Mouse (Mus musculus): ENCODE data around the gene Efcab6. TPM values are rescaled to one million over a fixed set of nuclear protein-coding genes. Genes with fewer than 3 reads are reported as not detected.

Efcab6 gene
- polyA plus RNA-seq, 1 experiment from 2014 or later: not detected

DNA sequence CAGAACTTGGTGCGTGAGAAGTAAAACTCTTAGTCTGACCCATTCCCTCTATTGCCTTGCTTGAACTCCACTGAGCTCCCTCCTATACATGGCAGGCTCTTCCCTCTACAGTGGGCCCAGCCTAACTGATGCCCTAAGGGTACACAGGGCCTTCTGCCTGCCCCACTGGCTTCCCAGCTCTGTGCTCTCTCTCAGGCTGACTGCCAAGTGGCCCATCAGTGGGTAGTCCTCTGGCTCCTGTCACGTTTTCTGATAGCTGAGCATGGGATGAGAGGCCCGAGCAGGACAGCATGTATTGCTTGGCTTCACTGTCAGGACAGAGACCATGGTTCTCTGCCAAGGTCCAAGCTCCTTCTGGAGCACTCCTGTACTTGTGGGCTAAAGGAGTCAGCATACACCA lies 106.8 kb downstream of the Efcab6 start:
- Histone ChIP-seq H3K4me2 (replicated peaks) (no peak overlapping the region), H3K36me3 (no peaks in the 10 kb centered on the region), H3K27ac (replicated peaks) (no peak overlapping the region), H3K9ac (replicated peaks) (no peak overlapping the region), H3K27me3 (no peaks in the 10 kb centered on the region; the same call in 1 of the 2 replicates), H3K9me3 (no peaks in the 10 kb centered on the region), H3K4me3 (no peak overlapping the region), H3K4me1 (no peaks in the 10 kb centered on the region; the same call in 1 of the 2 replicates)
- WGBS: 67% methylated on average over 3 of the region's 3 CpGs
- ATAC-seq (ENCODE audit: low FRiP score, low read depth): no peak

DNA sequence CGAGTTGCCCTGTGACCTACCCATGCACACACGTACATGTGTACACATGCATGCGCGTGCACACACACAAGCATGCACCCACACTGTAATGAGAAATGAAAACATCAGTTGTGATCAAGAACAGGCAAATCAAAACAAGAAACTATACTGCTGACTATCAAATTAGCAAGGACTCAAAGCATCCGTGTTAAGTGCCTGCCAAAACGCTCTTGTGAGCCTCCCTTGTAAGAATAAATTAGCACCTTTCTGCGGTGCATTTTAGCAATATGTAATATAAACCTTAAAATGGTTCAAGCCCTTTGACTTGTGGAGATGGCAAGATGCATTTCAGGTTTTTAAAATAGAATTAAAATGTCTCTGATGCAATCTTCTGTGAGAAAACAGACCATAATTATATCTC lies 108.2 kb downstream of the Efcab6 start:
- H3K4me2 ChIP-seq (replicated peaks): no peak overlapping the region
- 94% methylated on average over 7 of the region's 7 CpGs for WGBS
- no peaks in the 10 kb centered on the region for H3K27me3 ChIP-seq
- H3K9ac ChIP-seq (replicated peaks): no peak overlapping the region
- no peak overlapping the region for H3K27ac ChIP-seq (replicated peaks)
- ATAC-seq (ENCODE audit: low FRiP score, low read depth): no peak
- H3K36me3 ChIP-seq: no peaks in the 10 kb centered on the region
- no peak overlapping the region for H3K4me3 ChIP-seq
- H3K4me1 ChIP-seq: no peaks in the 10 kb centered on the region
- no peaks in the 10 kb centered on the region for H3K9me3 ChIP-seq

DNA sequence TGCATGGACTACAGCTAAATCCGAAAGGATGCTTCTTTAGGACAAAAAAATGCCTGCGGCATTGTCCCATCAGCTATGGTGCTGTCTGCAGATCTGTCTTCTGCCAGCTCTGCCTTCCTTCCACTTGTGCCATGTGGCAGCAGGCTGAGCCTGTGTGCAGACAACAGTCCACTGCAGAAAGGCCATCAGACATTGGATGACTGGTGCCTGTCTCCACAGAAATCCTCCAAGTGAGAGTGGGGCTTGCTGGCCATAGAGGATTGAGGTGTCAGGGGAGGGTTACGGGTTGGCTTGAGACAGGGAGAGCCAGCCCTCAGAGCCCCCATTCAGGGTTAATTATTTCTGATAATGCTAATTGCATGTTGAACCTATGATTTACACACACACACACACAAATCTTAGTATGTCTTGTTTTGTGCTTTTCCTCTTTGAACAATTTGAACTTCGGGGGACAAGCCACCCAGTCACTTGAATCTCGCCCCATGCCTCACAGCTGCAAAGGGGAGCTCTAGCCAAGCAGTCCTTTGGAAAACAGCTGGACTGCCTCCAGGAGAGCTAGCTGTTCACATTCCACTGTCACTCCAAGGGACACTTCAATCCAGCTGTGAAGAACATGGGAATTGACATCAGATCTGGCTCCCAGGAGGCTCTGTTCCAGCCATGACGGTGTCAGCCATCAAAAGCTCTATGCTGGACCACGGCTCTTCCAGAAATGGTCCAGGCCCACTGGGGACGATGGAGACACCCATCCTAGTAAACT lies 109.1 kb downstream of the Efcab6 start:
- H3K27ac ChIP-seq (replicated peaks): no peak overlapping the region
- no peaks in the 10 kb centered on the region for H3K9me3 ChIP-seq
- no peaks in the 10 kb centered on the region for H3K27me3 ChIP-seq
- no peak overlapping the region for H3K4me2 ChIP-seq (replicated peaks)
- ATAC-seq (ENCODE audit: low FRiP score, low read depth): no peak
- H3K36me3 ChIP-seq: no peaks in the 10 kb centered on the region
- H3K4me3 ChIP-seq: no peak overlapping the region
- no peak overlapping the region for H3K9ac ChIP-seq (replicated peaks)
- no peaks in the 10 kb centered on the region for H3K4me1 ChIP-seq
- WGBS: 86% methylated on average over 8 of the region's 8 CpGs

DNA sequence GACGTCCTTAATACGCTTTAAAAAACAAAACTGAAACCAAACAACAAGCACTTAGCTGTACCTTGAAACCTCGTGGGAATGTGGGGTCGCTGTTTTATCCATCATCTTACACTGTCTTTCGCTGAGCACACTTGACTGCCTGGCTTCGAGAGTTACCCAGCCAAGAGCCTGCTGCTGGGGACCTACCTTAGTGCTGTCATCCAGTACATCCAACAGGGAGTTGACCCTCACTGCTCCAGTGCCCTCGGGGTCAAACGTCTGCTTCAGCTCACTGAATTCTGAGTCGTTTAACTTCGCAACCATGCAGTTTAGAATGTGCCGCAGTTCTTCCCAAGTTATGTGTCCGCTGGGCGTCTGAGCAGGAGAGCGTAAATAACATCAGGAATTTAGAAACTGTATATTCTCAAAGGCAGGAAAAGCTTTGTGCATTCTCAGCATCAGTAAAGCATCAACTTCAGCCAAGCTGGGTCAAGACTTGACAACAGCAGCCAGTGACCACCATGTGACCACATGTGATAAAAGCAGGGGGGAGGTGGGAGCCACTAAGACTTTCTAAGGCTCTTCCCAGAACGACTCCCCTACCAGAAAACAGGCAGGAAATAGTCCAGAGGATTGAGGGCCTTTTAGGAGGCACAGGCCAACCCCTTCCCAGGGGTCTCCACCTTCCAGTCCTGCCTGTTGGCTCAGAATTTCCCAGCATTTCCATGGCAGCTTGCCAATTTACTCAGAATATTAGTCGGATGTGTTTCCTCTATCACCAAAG lies 115.3 kb downstream of the Efcab6 start:
- H3K4me3 ChIP-seq: no peak overlapping the region
- no peak for ATAC-seq (ENCODE audit: low FRiP score, low read depth)
- no peak overlapping the region for H3K27ac ChIP-seq (replicated peaks)
- whole genome bisulfite sequencing: 59% methylated on average over 16 of the region's 16 CpGs
- H3K9me3 ChIP-seq: no peaks in the 10 kb centered on the region
- H3K9ac ChIP-seq (replicated peaks): no peak overlapping the region
- H3K36me3 ChIP-seq: no peaks in the 10 kb centered on the region
- no peak overlapping the region for H3K4me2 ChIP-seq (replicated peaks)
- no peaks in the 10 kb centered on the region for H3K27me3 ChIP-seq
- H3K4me1 ChIP-seq: no peaks in the 10 kb centered on the region

DNA sequence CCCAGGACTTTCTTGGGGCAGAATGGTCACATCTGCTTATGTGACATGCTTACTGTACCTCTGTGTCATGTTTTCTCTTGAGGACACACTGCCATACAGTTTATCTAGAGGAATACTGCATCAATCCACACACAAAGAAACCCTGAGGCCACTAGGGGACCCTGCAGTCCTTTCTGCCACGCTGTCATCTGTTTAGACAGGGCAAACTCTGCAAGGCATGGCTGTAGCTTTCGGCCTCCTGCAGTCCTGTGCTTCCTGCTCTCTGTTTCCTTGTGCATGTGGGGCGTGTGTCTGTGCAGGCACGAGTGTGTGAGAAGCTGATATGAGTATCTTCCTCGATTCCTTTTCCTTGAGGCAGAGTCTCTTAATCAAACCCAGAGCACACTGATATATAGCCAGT lies 125.5 kb downstream of the Efcab6 start:
- 59% methylated on average over 5 of the region's 5 CpGs for WGBS
- H3K9ac ChIP-seq (replicated peaks): no peak overlapping the region

DNA sequence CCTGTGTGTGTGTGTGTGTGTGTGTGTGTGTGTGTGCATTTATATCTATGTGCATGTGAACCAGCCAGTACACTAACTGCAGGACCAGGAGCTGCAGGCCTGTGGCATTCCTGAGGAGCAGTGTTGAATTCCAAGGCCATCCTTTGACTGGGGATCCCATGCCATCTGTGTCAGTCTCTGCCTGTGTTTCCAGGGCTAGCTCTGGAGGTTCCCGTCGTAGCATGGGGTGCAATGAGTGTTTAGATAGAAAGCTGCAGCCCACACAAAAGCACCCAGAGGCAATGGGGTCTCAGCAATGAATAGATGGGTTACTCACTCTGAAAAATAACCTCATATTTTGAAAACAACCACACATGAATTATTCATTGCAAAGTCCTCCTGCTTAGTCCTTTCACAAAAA lies 126.7 kb downstream of the Efcab6 start:
- no peak for ATAC-seq (ENCODE audit: low FRiP score, low read depth)
- WGBS: 69% methylated on average over 2 of the region's 2 CpGs
- no peak overlapping the region for H3K27ac ChIP-seq (replicated peaks)
- H3K9me3 ChIP-seq: no peaks in the 10 kb centered on the region
- H3K27me3 ChIP-seq: no peaks in the 10 kb centered on the region
- H3K9ac ChIP-seq (replicated peaks): no peak overlapping the region
- no peak overlapping the region for H3K4me2 ChIP-seq (replicated peaks)
- no peaks in the 10 kb centered on the region for H3K36me3 ChIP-seq
- peaks cover 3% of the 10 kb centered on the region for H3K4me1 ChIP-seq
- no peak overlapping the region for H3K4me3 ChIP-seq

More for the DNA sequence above, 125.5 kb downstream of the Efcab6 start:
- H3K4me1 ChIP-seq: peaks cover 3% of the 10 kb centered on the region
- no peaks in the 10 kb centered on the region for H3K27me3 ChIP-seq
- no peak overlapping the region for H3K4me3 ChIP-seq
- no peak overlapping the region for H3K4me2 ChIP-seq (replicated peaks)
- H3K27ac ChIP-seq (replicated peaks): no peak overlapping the region
- H3K9me3 ChIP-seq: no peaks in the 10 kb centered on the region
- no peak for ATAC-seq (ENCODE audit: low FRiP score, low read depth)
- no peaks in the 10 kb centered on the region for H3K36me3 ChIP-seq

DNA sequence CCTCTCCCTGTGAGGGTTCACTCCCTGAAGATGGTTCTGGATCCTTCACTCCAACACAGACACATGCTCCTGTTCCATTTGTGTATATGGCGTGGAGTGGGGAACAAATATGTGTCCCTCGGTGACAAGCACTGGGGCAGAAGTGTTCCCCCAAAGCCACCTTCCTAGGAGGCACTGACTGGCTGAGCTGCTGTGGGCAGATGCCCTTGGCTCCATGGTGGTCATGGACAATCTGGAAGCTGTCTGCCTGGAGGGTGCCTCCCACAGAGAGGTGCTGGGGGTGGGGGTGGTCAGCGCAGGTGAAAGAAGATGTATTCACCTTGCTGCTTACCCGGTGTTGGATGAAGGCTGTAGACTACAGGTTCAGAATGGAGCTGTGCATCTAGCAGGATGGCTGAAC lies 128.7 kb downstream of the Efcab6 start:
- Histone ChIP-seq H3K4me2 (replicated peaks) (no peak overlapping the region), H3K27ac (replicated peaks) (no peak overlapping the region), H3K9ac (replicated peaks) (no peak overlapping the region), H3K4me1 (peaks cover 3% of the 10 kb centered on the region), H3K4me3 (no peak overlapping the region), H3K36me3 (no peaks in the 10 kb centered on the region), H3K9me3 (no peaks in the 10 kb centered on the region), H3K27me3 (no peaks in the 10 kb centered on the region)
- no peak for ATAC-seq (ENCODE audit: low FRiP score, low read depth)
- 93% methylated on average over 4 of the region's 4 CpGs for WGBS

DNA sequence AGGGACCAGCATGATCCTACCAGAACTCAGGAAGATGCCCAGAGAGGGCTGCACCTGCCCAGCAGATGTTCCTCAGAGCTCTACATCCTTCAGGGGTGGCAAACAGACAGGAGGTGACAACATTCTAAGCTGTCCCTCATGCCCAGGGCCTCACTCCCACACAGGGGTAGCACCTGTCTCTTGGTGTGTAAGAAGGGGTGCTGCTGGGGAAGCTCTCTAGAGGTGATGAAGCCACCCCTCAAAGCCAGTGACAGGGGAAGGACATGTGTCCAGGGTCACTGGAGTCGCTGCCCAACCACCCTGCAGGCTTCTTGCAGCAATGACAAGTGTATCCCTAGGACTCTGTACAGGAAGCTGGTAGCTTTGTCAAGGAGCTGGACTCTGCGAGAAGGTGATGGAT lies 130.4 kb downstream of the Efcab6 start:
- Histone ChIP-seq H3K9me3 (no peaks in the 10 kb centered on the region), H3K27ac (replicated peaks) (no peak overlapping the region), H3K36me3 (no peaks in the 10 kb centered on the region), H3K9ac (replicated peaks) (no peak overlapping the region), H3K27me3 (no peaks in the 10 kb centered on the region), H3K4me3 (no peak overlapping the region), H3K4me2 (replicated peaks) (no peak overlapping the region), H3K4me1 (peaks cover 3% of the 10 kb centered on the region)
- ATAC-seq (ENCODE audit: low FRiP score, low read depth): no peak
- 78% methylated on average over 2 of the region's 2 CpGs for WGBS

DNA sequence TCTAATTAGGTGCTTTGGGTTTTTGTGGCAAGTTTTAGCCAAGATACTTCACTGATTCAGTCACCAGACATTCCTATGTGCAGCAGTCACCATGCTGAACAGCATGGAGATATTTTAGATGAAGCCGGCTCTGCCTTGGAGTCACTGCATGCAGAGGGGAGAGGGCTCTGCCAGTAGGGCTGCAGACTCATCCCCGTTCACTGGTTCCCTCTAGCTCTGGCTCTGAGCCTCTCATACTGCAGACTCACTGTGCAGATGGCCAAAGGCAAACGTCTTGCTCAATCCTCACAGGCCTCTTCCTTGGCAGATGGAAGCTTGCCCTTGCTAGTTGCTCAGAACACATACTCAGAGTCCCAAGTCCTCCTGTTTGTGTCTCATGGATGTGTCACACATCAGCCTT lies 139.8 kb downstream of the Efcab6 start:
- ATAC-seq (ENCODE audit: low FRiP score, low read depth): no peak
- Histone ChIP-seq H3K4me3 (no peak overlapping the region), H3K4me1 (no peaks in the 10 kb centered on the region), H3K36me3 (no peaks in the 10 kb centered on the region), H3K27me3 (no peaks in the 10 kb centered on the region), H3K4me2 (replicated peaks) (no peak overlapping the region), H3K9me3 (no peaks in the 10 kb centered on the region), H3K27ac (replicated peaks) (no peak overlapping the region), H3K9ac (replicated peaks) (no peak overlapping the region)
- 73% methylated on average over 3 of the region's 3 CpGs for WGBS

DNA sequence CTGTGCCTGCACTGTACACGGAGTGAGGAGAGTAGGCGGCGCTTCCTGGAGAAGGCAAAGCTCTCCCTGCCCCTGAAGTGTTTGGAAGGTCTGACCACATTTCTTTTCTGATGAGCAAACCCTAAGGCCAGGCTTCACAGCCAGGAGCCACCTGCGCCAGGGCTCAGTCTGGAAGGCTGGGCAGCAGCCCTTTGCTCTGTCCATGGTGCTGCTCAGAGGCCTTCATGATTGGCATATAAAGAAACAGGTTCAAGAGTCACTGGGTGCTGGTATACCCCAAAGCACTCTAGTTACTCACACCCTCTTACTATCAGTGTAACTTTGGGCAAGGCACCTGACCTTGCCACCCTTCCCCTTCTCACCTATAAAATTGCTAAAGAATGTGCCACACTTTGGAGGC lies 140.5 kb downstream of the Efcab6 start:
- ATAC-seq (ENCODE audit: low FRiP score, low read depth): no peak
- 39% methylated on average over 4 of the region's 4 CpGs for WGBS

DNA sequence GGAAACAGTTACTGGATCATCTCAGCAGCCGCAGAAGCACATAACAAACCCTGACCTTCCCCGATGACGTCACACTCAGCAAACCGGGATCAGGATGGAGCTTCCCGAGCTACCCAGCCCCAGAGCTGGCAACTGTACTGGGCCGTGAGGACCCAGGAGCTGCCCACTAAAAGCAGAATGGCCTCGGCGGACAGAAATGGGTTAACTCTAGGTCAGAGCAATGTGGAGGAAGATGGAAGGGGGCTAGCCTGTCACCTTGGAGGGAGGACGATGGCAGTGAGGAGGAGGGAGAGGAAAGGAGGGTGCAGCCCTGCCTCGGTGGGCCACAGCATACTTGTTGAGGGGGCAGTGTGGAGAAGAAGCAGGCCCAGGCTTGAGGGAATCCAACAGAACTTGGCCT lies 149.8 kb downstream of the Efcab6 start:
- 85% methylated on average over 10 of the region's 10 CpGs for WGBS
- ATAC-seq (ENCODE audit: low FRiP score, low read depth): no peak
- H3K36me3 ChIP-seq: no peaks in the 10 kb centered on the region
- H3K27ac ChIP-seq (replicated peaks): no peak overlapping the region
- no peak overlapping the region for H3K9ac ChIP-seq (replicated peaks)
- H3K4me3 ChIP-seq: no peak overlapping the region
- no peaks in the 10 kb centered on the region for H3K9me3 ChIP-seq
- H3K4me2 ChIP-seq (replicated peaks): no peak overlapping the region
- H3K27me3 ChIP-seq: no peaks in the 10 kb centered on the region
- no peaks in the 10 kb centered on the region for H3K4me1 ChIP-seq

More for the DNA sequence above, 140.5 kb downstream of the Efcab6 start:
- no peak overlapping the region for H3K4me3 ChIP-seq
- no peaks in the 10 kb centered on the region for H3K9me3 ChIP-seq
- H3K9ac ChIP-seq (replicated peaks): no peak overlapping the region
- no peaks in the 10 kb centered on the region for H3K27me3 ChIP-seq
- H3K27ac ChIP-seq (replicated peaks): no peak overlapping the region
- no peak overlapping the region for H3K4me2 ChIP-seq (replicated peaks)
- H3K4me1 ChIP-seq: no peaks in the 10 kb centered on the region
- H3K36me3 ChIP-seq: no peaks in the 10 kb centered on the region

DNA sequence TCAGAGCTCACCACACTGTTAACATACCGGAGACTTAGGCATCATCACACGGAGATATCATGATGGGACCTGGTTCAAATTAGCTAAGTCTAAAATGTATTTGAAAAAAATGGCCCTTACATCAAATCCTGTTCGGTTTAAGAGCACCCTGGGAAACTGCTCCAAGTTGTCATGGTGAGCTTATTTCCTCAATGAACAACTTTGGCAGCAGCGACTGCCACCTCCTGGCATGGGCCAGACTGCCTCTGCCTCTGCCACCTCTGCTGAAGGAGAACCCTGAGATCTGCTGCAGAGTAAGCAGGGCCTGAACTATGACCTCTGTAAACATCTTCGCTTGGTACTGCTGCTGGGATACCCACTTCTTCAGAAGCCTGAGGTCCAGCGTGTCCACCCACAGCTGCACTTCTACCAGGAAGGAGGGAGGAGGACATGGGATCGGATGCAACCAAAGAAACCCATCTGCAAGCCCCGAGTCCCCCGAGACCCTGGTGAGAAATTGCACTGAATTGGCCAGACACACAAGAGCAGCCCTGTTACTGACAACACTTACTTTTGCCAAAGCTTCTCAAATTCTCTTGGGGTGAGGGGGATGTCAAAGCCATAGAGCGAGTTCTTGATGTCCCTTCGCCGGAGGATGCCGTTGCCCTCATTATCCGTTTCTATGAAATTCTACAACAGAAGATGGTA lies 152.0 kb downstream of the Efcab6 start:
- H3K9me3 ChIP-seq: no peaks in the 10 kb centered on the region
- H3K27ac ChIP-seq (replicated peaks): no peak overlapping the region
- H3K9ac ChIP-seq (replicated peaks): no peak overlapping the region
- ATAC-seq (ENCODE audit: low FRiP score, low read depth): no peak
- no peak overlapping the region for H3K4me3 ChIP-seq
- 89% methylated on average over 14 of the region's 14 CpGs for WGBS
- H3K4me2 ChIP-seq (replicated peaks): no peak overlapping the region
- H3K36me3 ChIP-seq: no peaks in the 10 kb centered on the region
- H3K4me1 ChIP-seq: no peaks in the 10 kb centered on the region
- H3K27me3 ChIP-seq: no peaks in the 10 kb centered on the region

All from midbrain, embryonic 12.5 days (tissue).